Mouse (Mus musculus) forebrain, embryonic 11.5 days (tissue): ENCODE results near the gene Sncg. TPM values are rescaled to one million over a fixed set of nuclear protein-coding genes. Genes with fewer than 3 reads are reported as not detected.

Experiments used
- ATAC-seq: fragments of 200-750 bp; cut with Nextera tagmentation; replicated peaks from 2 replicates; pipeline ENCODE4 v1.8.0; 2017; ENCODE audit warnings: moderate TSS enrichment; ENCODE audit not compliant: low FRiP score
- DNase-seq: peaks from one replicate; pipeline ENCODE4 v3.0.0-alpha.2; 2017; ENCODE audit warnings: low spot score
- H3K27ac ChIP-seq: fragments of 300-500 bp; sonication (generic); 2 replicates; pipeline ENCODE4 v1.5.1; 2014; ENCODE audit warnings: low read depth, low read length
- H3K27me3 ChIP-seq: fragments of 300-500 bp; sonication (generic); 2 replicates; pipeline ENCODE4 v1.6.1; 2014; ENCODE audit warnings: mild to moderate bottlenecking, low read length, mixed read lengths; ENCODE audit not compliant: control insufficient read depth, insufficient read depth
- H3K36me3 ChIP-seq: fragments of 300-500 bp; sonication (generic); 2 replicates; pipeline ENCODE4 v1.6.1; 2014; ENCODE audit warnings: mild to moderate bottlenecking, low read length, moderate library complexity, mixed read lengths; ENCODE audit not compliant: control insufficient read depth, insufficient read depth
- H3K4me1 ChIP-seq: fragments of 300-500 bp; sonication (generic); replicated peaks from 2 replicates; pipeline ENCODE4 v1.6.1; 2014; ENCODE audit warnings: low read length, mixed read lengths; ENCODE audit not compliant: control insufficient read depth, insufficient read depth
- H3K4me2 ChIP-seq: fragments of 300-500 bp; sonication (generic); 2 replicates; pipeline ENCODE4 v1.6.1; 2014; ENCODE audit warnings: low read depth, mild to moderate bottlenecking, low read length, moderate library complexity, mixed read lengths; ENCODE audit not compliant: severe bottlenecking
- H3K4me3 ChIP-seq: fragments of 300-500 bp; sonication (generic); 2 replicates; pipeline ENCODE4 v1.5.1; 2014; ENCODE audit warnings: low read depth, low read length
- H3K9ac ChIP-seq: fragments of 300-500 bp; sonication (generic); 2 replicates; pipeline ENCODE4 v1.6.1; 2014; ENCODE audit warnings: low read length
- H3K9me3 ChIP-seq: fragments of 300-500 bp; sonication (generic); 2 replicates; pipeline ENCODE4 v1.6.1; 2016; ENCODE audit warnings: low read length, mixed read lengths; ENCODE audit not compliant: control insufficient read depth
- WGBS: fragments of 180-500 bp; shearing (Covaris S2); extraction: QIAGEN DNeasy Blood & Tissue Kit; methylation state at CpG from one replicate; pipeline ENCODE4 v1.1.7; 2014; 5-methylcytosine and 5-hydroxymethylcytosine counted together
- polyA plus RNA-seq: library from polyadenylated mRNA; unstranded; fragments of >200 nt; fragmentation: Nextera tagmentation; extraction: Ambion mirVana; gene quantifications from 2 replicates; pipeline ENCODE4 v1.2.1, GENCODE M21; 2014

The Sncg gene
- polyA plus RNA-seq, 1 experiment from 2014 or later = 3.7 TPM

DNA sequence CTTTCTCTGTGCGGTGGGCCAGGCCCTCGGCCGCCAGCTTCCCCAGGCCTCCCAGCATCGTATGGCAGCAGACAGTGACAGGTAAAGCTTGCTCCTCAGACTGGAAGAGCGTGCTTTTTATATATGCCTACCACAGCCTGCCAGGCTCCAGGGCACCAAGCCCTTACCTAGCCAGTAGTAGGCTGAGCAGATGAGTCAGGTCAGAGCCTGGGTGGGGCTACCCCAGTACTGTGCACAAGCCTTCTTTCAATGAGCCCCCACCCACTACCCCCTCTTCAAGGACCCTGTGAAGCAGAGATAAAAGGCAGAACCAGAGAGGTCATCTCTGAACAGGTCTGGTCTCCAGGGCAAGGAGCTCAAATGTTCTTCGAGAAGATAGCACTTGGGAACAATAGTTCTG, 19.3 kb downstream of the Sncg start, which contains the start of gene Fam25c:
Gene Fam25c, minus strand, starts transcription at position 133 of the 400 bp plus-strand sequence.
- ATAC-seq (no peak), DNase-seq (no peak)
- 84% methylated on average over 6 of the region's 6 CpGs for WGBS
- H3K4me3 ChIP-seq = no peak within 1 kb of the TSS
- H3K9me3 ChIP-seq = no peaks in the 10 kb centered on the region
- H3K27me3 ChIP-seq = no peaks in the 10 kb centered on the region
- no peaks in the 10 kb centered on the region for H3K4me1 ChIP-seq
- H3K27ac ChIP-seq = no peak within 1 kb of the TSS
- no peaks in the 10 kb centered on the region for H3K36me3 ChIP-seq
- no peak within 1 kb of the TSS for H3K4me2 ChIP-seq
- H3K9ac ChIP-seq = no peak within 1 kb of the TSS

DNA sequence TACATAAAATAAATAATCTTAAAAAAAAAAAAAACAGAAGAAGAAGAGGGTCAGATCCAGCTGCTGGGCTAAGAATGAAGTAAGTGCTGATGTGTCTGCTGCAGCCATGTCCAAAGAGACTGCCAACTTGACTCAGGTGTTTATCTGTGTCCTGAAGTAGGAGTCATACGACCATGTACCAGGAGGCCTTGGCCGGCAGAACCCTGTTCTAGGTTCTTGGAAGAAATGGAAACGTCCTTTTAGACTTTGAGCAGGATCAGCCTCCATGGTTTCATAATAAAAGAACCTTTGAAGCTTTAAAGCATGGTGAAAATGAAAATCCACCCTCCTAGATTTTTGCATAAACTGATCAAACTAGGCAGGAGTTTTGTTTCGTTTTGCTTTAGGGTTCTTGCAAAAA, 20.1 kb downstream of the Sncg start:
- Histone ChIP-seq H3K4me3 (no peak overlapping the region), H3K36me3 (no peaks in the 10 kb centered on the region), H3K9ac (no peak overlapping the region), H3K27me3 (no peaks in the 10 kb centered on the region), H3K4me2 (no peak overlapping the region), H3K4me1 (no peaks in the 10 kb centered on the region), H3K27ac (no peak overlapping the region), H3K9me3 (no peaks in the 10 kb centered on the region)
- DNase-seq = no peak
- no peak for ATAC-seq
- 90% methylated on average over 4 of the region's 4 CpGs for WGBS

DNA sequence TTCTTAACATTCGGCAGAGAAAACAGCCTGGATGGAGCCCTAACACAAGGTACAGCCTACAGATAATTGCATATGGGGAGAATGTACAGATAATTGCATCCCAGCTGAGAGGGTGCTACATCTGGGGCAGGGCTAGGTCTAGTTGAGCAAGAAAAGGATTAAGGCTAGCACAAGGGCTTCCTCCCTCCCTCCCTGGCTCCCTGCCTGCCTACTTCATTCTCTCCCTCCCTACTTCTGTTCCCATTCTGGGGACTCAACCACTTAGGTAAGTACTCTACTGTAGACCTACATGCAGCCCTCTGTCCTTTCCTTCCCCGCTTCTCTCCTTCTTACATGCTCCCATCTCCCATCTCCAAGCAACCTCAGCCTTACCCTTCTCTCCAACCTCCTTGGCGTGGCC, 21.3 kb downstream of the Sncg start:
- 86% methylated on average over 3 of the region's 3 CpGs for WGBS
- Histone ChIP-seq H3K36me3 (no peaks in the 10 kb centered on the region), H3K4me3 (no peak overlapping the region), H3K4me2 (no peak overlapping the region), H3K27ac (no peak overlapping the region), H3K27me3 (no peaks in the 10 kb centered on the region), H3K9me3 (no peaks in the 10 kb centered on the region), H3K9ac (no peak overlapping the region), H3K4me1 (no peaks in the 10 kb centered on the region)
- ATAC-seq = no peak
- no peak for DNase-seq

DNA sequence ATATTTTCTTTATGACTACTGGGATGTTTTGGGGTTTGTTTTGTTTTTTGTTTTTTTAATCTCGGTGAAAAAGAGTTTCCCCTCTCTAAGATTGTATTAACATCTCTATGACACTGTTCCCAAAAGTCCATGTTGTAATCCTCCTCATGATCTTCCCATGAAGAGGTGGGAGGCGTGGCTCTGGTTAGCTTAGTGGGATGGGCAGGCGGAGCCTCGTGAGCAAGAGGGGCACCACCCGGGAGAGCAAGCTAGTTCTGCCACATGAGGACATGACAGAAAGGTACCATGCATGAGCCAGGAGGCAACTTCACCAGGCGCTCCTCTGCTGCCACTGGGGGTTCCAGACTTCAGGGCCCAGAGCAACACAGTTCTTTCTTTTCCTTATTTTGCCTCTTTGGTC, 22.1 kb downstream of the Sncg start:
- WGBS = 68% methylated on average over 6 of the region's 6 CpGs
- H3K27ac ChIP-seq = no peak overlapping the region
- H3K9ac ChIP-seq = no peak overlapping the region
- ATAC-seq (no peak), DNase-seq (no peak)
- no peak overlapping the region for H3K4me2 ChIP-seq
- no peaks in the 10 kb centered on the region for H3K36me3 ChIP-seq
- no peaks in the 10 kb centered on the region for H3K4me1 ChIP-seq
- H3K9me3 ChIP-seq = no peaks in the 10 kb centered on the region
- no peaks in the 10 kb centered on the region for H3K27me3 ChIP-seq
- H3K4me3 ChIP-seq = no peak overlapping the region

DNA sequence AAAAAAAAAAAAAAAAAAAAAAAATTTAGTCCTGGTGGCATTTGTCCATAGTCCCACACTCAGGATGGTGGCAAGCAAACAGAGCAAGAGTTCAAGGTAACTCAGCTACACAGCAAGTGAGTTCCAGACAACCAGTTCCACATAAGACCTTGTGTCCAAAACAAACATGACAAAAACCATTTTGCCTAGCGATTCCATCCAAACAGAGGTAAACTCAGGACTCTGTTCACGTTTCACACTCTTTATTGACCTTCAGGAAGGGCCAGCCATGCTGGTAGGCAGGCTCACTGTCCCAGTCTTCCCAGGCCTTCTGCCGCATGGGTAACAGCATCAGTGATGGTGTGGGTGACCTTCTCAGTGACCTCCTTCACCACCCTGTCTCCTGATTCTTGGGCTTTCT, 22.9 kb downstream of the Sncg start:
- ATAC-seq (no peak), DNase-seq (no peak)
- H3K4me3 ChIP-seq = no peak overlapping the region
- H3K27ac ChIP-seq = no peak overlapping the region
- no peaks in the 10 kb centered on the region for H3K9me3 ChIP-seq
- no peak overlapping the region for H3K9ac ChIP-seq
- no peaks in the 10 kb centered on the region for H3K4me1 ChIP-seq
- no peaks in the 10 kb centered on the region for H3K36me3 ChIP-seq
- 75% methylated on average over 3 of the region's 3 CpGs for WGBS
- no peak overlapping the region for H3K4me2 ChIP-seq
- no peaks in the 10 kb centered on the region for H3K27me3 ChIP-seq

DNA sequence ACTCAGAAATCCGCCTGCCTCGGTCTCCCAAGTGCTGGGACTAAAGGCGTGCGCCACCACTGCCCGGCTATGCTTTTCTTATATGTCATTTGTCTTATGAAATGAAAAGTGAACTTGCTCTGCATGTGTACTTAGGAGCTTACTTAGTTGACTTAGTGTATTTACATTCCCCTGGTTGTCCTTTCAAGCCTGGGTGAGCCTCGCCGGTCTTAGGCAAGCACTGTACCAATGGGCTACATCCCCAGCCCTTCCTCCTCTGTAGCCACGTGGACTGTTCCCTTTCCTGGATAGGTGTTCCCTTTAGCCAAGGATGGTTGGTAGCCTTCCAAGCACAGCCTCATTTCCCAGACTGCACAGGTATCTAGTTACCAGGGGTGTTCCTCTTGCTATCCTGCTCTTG, 25.6 kb downstream of the Sncg start:
- no peak overlapping the region for H3K27ac ChIP-seq
- no peaks in the 10 kb centered on the region for H3K36me3 ChIP-seq
- no peaks in the 10 kb centered on the region for H3K27me3 ChIP-seq
- 91% methylated on average over 8 of the region's 8 CpGs for WGBS
- H3K4me1 ChIP-seq = no peaks in the 10 kb centered on the region
- no peak for DNase-seq
- H3K4me2 ChIP-seq = no peak overlapping the region
- H3K9me3 ChIP-seq = no peaks in the 10 kb centered on the region
- H3K4me3 ChIP-seq = no peak overlapping the region
- no peak overlapping the region for H3K9ac ChIP-seq
- no peak for ATAC-seq

DNA sequence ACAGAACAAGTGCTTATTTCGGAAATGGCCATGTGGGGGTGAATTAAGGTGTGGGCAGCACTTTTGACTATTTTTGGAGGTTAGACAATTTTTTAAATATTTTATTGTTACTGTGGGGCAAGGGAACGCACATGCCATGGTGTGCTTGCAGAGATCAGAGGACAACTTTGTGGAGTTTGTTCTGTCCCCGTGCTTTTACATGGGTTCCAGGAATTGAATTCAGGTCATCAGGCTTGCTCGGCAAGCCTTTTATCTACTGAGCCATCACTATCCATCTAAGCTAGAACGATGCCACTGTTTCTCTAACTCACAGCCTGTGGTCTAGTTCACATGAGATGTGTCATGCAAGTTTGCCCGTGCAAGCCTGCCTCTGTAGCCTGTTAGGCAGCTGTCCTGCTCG, 26.3 kb downstream of the Sncg start:
- H3K36me3 ChIP-seq = no peaks in the 10 kb centered on the region
- no peak overlapping the region for H3K9ac ChIP-seq
- no peak for ATAC-seq
- H3K27ac ChIP-seq = no peak overlapping the region
- H3K4me1 ChIP-seq = no peaks in the 10 kb centered on the region
- no peak for DNase-seq
- no peak overlapping the region for H3K4me2 ChIP-seq
- 89% methylated on average over 7 of the region's 7 CpGs for WGBS
- no peaks in the 10 kb centered on the region for H3K27me3 ChIP-seq
- no peaks in the 10 kb centered on the region for H3K9me3 ChIP-seq
- no peak overlapping the region for H3K4me3 ChIP-seq

DNA sequence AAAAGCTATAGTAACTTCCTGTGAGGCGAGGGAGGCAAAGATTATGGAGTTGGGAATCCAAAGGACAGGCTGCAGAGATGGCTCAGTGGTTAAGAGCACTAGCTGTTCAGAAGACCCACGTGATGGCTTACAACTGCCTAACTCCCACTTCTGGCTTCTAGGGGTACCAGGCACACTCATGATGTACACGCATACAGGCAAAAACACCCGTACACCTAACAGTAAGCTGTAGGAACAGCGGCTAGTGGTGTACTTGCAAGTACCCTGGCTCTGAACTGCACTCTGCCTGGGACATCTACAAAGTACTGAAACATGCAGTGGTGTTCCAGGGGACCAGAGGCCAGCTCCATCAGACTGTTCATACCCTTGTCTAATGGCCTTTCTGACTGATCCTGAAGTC, 27.5 kb downstream of the Sncg start:
- 93% methylated on average over 5 of the region's 5 CpGs for WGBS
- no peaks in the 10 kb centered on the region for H3K9me3 ChIP-seq
- ATAC-seq (no peak), DNase-seq (no peak)
- H3K27ac ChIP-seq = no peak overlapping the region
- no peaks in the 10 kb centered on the region for H3K27me3 ChIP-seq
- no peak overlapping the region for H3K9ac ChIP-seq
- H3K36me3 ChIP-seq = peaks cover 1% of the 10 kb centered on the region; the same call in 1 of the 2 replicates
- H3K4me1 ChIP-seq = no peaks in the 10 kb centered on the region
- H3K4me3 ChIP-seq = no peak overlapping the region
- H3K4me2 ChIP-seq = no peak overlapping the region

DNA sequence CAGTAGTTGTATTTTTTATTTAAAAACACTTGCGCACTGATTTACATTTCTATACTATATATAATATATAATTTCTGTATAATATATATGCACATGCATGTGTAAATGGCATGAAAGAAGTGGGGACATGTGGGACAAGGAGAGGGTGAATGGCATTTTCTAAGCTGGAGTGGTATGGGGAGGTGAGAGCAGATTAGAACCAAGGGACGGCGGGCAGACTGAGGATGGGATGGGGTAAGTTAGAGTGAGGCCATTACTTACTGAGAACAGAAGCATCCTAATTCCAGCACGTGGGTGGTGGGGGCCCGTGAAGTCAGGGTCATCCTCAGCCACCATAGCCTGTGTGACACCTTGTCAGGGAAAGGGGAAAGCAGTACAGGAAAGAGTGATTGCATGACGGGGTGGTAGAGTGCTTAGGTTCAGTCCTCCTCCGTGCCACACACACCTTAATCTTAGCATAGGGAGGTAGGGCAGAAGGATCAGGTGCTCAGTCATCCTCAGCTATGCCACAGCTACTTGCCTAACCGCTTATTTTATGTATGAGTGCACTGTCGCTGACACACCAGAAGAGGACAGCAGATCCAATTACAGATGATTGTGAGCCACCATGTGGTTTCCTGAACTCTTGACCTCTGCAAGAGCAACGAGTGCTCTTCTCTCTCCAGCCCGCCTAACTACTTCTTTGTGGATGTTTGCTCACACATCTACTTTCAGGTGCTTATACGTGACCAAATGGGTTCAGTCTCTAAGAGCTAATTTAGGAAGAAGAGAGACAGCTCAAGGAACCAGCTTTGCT, 28.6 kb downstream of the Sncg start:
- no peaks in the 10 kb centered on the region for H3K4me1 ChIP-seq
- no peaks in the 10 kb centered on the region for H3K9me3 ChIP-seq
- H3K4me2 ChIP-seq = no peak overlapping the region
- 60% methylated on average over 12 of the region's 12 CpGs for WGBS
- DNase-seq (no peak), ATAC-seq (no peak)
- no peak overlapping the region for H3K4me3 ChIP-seq
- H3K27me3 ChIP-seq = no peaks in the 10 kb centered on the region
- H3K9ac ChIP-seq = no peak overlapping the region
- no peak overlapping the region for H3K27ac ChIP-seq
- H3K36me3 ChIP-seq = peaks cover 7% of the 10 kb centered on the region; the same call in 1 of the 2 replicates
